Mouse (Mus musculus) G1E (cell line): ENCODE results near the gene Ms4a12.

Experiments
- CTCF ChIP-seq: IDR thresholded peaks from 2 replicates; pipeline ENCODE4 v1.5.1; 2012; ENCODE audit warnings: low read depth, low read length, inconsistent platforms, mixed read lengths
- GATA1 ChIP-seq: IDR thresholded peaks from 2 replicates; pipeline ENCODE4 v1.6.1; 2012; ENCODE audit warnings: borderline replicate concordance, low read length, inconsistent platforms, mixed read lengths

DNA sequence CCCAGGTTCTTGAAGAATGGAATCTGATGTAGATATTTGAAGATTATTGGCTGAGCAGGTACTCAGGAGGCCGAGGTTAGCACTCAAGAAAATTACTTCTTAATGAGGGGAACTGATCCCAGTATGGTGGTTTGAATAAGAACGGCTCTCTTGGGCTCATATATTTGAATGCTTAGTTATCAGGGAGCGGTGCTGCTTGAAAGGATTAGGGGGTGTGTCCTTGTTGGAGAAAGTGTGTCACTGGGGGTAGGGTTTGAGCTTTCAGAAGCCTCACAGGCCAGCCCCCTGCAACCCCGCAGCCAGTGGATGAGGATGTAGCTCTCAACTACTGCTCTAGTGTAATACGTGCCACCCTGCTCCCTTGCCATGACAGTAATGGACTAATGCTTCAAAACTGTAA lies 10.3 kb upstream of the Ms4a12 start:
- TF ChIP-seq CTCF (no peak), GATA1 (no peak)
